Mouse (Mus musculus) forelimb bud, embryonic 11.5 days (tissue): ENCODE measurements around the gene Tppp2.

Source experiments
- DNase-seq: peaks from one replicate; pipeline ENCODE4 v3.0.0-alpha.2; 2012; ENCODE audit warnings: low read depth, low spot score

Gene Tppp2

GRCm38 (mm10) chr14:51918125-51918524 is at the start of gene Tppp2:
Tppp2 (plus strand) TSS chr14:51918425.
- no peak for DNase-seq

DNA sequence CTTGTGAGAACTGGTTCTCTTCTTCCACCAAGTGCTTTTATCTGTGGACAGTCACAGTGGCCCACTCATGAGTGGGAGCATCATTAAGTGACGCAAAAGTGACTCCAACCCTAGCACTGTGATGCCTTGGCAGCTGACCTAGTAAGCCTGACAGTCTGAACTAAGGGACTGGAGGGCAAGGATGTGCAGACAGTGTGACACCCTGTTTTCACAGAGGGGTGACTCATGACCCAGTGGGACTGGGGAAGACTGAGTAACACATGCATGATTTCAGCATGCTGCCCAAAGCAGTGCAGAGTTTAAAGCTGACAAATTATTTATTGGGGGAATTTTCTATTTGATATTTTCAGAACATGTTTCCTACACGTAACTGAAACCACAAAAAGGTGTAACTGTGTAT is 47.5 kb upstream of the Tppp2 start:
- no peak for DNase-seq

GRCm38 (mm10) chr14:51871741-51872140 is 46.5 kb upstream of the Tppp2 start:
- DNase-seq, result no peak

DNA sequence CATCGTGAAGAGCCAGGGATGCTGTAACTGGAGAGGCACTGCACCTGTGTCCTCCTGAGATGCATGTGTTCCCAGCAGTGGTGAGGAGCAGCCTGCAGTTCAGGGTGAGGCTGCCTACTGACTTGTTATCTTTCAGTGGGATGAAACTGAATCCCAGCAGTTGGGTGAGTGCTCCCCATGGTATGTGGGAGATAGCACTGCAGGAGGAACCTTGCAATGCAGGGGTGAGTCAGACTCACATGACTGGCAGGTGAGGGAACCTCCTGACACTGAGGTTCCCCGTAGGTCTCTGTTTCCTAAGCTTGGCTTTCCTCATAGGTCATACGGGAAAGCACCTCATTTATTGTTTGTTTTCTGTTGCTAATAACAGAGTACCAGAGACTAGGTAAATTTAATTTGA is 40.7 kb upstream of the Tppp2 start:
- DNase-seq, result no peak

DNA sequence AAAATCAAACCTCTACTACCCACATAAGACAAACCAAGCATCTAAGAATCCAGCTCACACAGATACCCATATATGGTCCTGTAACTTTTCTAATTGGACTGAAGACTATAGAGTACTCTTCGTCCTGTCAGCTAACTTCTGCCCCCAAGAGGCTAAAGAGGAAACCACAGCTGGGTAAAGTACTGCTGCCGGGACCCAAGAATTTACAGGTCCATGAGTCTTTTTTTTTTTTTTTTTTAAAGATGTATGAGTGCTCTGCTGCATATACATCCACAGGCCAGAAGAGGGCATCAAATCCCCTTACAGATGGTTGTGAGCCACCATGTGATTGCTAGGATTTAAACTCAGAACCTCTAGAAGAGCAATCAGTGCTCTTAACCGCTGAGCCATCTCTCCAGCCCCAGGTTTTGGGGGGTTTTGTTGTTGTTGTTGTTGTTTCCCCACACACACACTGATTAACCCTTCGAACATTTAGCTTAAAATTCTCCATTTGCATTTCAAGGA is 34.6 kb upstream of the Tppp2 start:
- DNase-seq, result peak; percentile 86

GRCm38 (mm10) chr14:51884031-51884544 is 34.1 kb upstream of the Tppp2 start:
- DNase-seq, result peak; percentile 63

- peak; percentile 97 for DNase-seq
Measured at GRCm38 (mm10) chr14:51884598-51885331, 33.5 kb upstream of the Tppp2 start, which contains the start of gene Mettl17. Mettl17 (plus strand) TSS chr14:51884842.

GRCm38 (mm10) chr14:51886051-51886450 is 32.2 kb upstream of the Tppp2 start:
- DNase-seq, result no peak

DNA sequence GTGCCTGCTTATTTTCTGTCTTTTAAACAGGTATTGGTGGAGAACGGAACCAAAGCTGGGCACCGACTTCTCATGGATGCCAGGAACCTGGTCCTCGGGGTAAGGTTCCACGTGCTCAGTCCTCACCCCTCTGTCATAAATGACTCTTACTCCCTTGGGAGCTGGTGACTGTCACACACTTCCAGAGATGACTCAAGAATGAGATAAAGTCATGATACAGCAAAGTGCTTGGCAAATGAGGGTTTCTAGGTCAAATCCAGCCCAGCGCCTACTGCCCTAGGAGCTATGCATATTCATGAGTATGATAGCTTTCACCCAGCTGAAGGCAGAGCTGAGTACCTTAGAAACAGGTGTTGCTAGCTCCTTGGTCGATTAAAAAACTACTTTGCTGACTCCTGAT is 28.4 kb upstream of the Tppp2 start:
- DNase-seq, result no peak

DNA sequence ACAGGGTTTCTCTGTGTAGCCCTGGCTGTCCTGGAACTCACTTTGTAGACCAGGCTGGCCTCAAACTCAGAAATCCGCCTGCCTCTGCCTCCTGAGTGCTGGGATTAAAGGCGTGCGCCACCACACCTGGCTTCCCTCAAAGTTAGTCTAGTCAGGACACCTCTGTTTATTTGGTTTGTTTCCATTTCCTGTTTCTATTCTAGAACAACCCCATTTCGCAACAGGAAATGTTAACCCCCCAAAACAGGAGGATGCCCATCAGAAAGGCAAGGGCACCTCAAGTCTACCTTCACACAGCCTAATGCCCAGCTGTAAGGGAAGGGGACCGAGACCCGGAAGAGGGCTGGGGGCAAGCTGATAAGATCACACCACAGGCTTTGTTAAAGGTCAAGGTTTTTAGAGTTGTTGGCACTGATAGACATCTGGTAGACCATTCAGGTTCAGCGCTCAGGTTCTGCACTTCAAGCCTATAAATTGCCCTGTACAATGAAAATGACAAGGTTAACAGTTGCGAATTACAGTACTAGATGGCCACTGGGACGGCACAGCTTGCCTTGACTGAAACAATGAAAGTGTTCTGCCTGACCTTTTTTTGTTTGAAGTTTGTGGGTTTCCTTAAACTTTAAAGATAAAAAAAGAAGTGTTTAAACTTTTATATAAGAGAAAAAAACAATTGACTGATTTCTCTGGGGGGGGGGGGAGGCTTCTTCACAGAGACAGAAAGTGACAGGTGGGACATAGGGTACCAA is 25.9 kb upstream of the Tppp2 start, which contains the start of gene Slc39a2:
Gene Slc39a2 (plus strand): TSS at position 699 of the 749 bp plus-strand sequence.
- no peak for DNase-seq

GRCm38 (mm10) chr14:51893094-51893794 is 25.0 kb upstream of the Tppp2 start:
- no peak for DNase-seq

- no peak for DNase-seq
Measured at GRCm38 (mm10) chr14:51893809-51894208, 24.4 kb upstream of the Tppp2 start.

DNA sequence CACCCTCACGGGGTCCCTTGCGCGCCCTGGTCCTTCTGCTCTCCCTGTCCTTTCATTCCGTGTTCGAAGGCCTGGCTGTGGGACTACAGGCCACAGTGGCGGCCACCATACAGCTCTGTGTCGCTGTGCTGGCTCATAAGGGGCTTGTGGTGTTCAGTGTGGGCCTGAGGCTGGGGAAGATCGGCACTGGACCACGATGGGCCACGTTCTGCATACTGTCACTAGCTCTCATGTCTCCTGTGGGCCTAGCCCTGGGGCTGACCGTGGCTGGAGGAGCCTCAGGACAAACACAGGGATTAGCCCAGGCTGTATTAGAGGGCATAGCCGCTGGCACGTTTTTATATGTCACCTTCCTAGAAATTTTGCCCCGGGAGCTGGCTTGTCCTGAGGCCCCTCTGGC is 23.2 kb upstream of the Tppp2 start:
- no peak for DNase-seq

DNA sequence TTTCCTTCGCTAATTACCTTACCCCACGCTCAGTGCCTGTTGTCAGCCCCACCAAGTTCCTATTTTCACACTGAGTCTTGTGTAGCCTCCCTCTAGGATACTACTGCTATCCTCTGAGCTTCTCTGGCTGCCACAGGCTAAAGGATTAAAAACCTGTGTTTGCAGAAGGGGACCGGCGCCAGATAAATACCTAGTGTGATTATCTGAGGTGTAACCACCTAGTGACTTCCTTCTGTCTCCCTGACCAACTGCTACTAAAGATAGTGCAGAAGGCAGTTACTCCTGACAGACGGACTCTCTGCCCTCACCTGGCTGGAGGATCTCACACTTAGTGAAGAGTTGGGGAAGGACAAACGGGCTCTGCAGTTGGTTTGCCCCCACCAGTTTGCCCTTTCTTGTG is 22.2 kb upstream of the Tppp2 start:
- DNase-seq, result no peak

DNA sequence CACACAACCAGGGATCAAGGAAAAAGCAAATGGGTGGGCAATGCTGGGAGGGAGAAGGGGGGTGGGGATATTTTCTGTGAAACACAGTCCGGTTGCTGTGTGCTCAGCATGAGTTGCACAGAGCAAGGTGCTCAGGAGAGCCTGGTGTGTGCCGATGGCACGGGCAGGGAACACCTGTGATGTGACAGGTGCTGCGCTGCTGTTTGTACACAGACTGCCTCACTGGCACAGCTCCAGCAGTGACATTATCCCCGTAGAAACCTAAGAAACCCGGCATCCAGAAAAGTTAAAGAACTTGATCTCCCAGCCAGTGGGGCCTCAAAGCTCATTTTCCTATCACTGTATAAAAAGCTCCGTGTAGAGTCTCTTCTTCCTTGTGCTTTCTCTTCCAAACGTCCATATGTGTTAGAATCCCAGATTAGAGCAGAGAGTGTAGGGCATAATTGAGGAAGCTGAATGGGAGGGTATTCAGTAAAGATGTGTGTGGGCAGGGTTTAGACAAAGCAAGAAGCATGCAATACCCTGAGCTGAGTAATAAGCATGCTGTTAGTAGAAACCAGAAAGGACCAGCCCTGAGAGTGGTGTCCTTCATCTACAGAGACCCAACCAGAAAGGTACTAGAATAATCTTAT is 21.6 kb upstream of the Tppp2 start:
- no peak for DNase-seq

GRCm38 (mm10) chr14:51899351-51899750 is 18.9 kb upstream of the Tppp2 start:
- no peak for DNase-seq

DNA sequence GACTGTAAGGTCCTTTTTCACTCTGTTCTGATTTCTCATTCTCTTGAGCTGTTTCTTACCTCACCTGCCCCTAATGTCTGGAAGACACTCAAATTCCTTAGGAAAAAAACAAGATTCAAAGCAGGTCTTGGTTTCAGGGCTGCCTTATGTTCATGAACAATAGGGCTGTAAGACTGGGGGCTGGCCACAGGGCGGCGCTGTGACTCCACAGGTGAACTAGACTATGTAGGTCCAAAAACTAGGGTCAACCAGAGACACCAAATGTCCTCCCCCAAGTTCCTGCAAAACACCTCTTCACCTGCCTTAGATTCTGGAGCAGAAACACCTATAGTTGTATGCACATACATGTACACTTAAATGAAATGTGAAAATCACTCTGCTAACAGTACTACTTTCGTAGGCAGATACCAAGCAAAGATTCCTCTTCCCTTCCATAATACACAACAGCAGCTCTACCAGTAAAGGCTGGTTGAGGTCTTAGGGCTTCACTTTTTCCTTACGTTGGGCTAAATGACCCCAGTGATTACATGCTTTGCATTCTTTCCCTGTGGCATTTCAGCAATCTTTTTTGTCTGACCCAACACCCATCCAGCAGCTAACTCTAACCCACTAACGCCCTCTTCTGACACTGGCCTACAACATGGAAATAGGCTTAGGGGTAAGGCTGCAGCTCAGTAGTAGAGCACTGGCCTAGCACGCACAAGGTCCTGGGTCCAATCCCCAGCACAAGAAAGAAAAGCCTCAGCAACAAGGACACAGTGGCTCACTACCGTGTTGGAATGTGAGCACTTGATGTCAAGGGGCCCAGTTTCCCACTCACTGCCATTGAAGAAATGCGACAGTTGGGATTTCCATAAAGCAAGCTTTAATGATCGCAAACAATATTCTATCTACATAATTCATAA is 15.2 kb upstream of the Tppp2 start:
- DNase-seq, result peak; percentile 68

DNA sequence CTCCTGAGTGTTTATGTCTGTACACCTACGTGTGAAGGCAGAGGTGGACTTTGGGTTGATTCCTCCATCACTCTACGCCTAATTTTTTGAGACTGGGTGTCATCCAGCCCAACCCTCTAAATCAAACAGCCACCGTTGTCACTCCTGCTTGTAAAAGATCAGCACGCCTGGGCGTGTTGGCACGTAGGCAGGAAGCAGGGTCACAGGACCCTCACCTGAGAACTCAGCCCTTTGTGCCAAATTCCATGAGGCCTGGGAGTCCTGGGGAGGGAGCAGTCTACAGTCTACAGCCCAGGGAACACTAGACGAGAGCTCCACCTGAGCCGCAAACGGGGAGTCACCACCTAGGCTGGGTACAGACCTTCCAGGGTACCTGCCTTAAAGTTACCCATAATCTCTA is 14.4 kb upstream of the Tppp2 start:
- DNase-seq, result no peak

GRCm38 (mm10) chr14:51904706-51905105 is 13.5 kb upstream of the Tppp2 start:
- no peak for DNase-seq

DNA sequence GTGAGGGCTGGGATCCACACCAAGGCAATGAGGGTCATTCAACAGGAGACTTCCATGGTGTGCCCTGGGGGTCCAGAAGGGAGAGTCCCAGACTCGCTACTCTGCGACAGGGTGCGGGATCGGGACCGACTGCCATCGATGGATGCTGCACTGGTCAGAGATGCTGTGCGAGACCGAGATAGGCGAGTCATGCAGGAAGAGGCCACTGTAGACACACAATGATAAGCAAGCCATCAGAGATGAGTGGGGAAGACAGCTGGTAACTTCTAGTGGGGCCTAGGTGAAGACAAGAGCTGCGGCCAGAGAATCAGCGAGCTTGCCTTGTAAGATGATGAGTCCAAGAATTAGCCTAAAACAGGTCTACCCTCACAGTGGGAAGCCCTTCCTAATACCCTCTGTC is 12.1 kb upstream of the Tppp2 start:
- DNase-seq, result no peak
